Mouse (Mus musculus): ENCODE data around the gene Coq4.

Coq4 gene

GRCm38 (mm10) chr2:29846911-29847310 lies 59.6 kb downstream of the Coq4 start:
- DNase-seq: no peak

Data from thymus, adult 18-20 months (tissue).